Mouse (Mus musculus) brain, adult 2 months (tissue): Measurements from ENCODE around the gene Tom1.
A peak's percentile ranks its signal among the peaks of the same experiment; 100 is the strongest.

Experiments
- DNase-seq: peaks from one replicate; pipeline ENCODE4 v3.0.0; 2011; ENCODE audit warnings: low read depth, low spot score

Gene Tom1

DNA sequence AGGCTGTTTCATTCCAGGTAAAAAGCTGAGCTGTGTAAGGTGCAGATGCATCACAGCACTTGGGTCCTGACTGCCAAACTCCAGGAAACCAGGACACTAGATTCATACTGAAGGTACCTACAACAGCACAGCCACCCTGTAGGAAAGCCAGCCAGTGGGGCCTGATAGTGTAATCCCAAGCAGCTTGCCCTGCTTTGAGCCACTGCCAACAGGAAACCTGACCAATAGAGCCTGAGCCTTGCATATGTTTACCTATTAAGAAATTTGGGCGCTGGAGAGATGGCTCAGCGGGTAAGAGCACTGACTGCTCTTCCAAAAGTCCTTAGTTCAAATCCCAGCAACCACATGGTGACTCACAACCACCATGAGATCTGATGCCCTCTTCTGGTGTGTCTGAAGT, 8.7 kb downstream of the Tom1 start:
- peak; percentile 67 for DNase-seq

DNA sequence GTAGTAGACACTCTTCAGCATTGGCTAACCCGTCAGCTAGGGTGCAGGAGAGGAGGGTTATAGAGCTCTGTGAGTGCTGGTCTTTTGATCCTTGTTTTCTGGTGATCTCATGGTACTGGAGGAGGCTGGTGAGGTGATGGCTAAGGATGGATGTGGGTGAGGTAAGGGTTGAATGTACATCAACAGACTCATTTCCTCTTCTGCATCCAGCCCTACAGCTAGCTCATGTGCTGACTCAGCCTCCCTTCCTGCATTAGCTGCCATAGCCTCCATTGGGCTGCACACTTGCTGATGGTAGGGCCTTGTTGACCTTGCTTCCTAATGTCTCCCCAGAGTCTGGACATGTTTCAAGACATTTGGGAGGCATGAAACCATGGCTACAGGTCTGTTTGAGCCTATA, 9.5 kb downstream of the Tom1 start:
- DNase-seq, result no peak

DNA sequence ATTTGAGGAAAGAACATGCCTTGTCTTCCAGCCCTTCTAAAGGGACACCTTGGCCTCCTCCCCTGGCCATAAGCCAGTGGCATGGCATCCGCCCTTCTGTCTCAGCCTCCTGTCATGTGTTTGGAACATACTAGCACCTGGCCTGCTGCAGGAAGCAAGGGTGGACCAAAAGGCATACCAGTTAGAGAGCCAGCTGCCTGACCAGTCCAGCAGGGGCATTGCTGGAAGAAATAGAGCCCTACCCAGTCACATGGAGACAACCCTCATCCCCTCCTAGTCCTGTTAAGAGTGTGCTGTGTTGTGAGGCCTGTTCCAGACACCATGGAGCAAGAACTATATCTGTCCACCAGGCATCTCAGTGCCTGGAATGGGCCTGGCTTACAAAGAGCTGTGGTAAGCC, 12.8 kb downstream of the Tom1 start:
- DNase-seq, result peak; percentile 45

DNA sequence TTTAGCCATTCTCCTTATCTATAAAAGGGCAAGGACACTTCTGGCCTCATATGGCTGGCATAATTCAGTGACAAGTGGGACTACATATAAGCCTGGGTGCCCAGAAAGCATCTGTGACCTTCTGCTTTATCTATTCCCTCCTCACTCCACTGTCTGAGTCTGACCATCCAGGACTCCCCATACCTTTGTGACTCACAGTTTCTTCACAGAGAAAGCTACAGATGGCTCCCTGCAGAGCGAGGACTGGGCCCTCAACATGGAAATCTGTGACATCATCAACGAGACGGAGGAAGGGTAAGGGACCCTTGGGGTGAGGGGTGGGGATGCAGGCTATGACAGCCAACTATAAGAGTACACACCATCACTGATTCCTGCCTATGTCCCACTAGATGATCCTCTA, 14.3 kb downstream of the Tom1 start:
- DNase-seq, result no peak

DNA sequence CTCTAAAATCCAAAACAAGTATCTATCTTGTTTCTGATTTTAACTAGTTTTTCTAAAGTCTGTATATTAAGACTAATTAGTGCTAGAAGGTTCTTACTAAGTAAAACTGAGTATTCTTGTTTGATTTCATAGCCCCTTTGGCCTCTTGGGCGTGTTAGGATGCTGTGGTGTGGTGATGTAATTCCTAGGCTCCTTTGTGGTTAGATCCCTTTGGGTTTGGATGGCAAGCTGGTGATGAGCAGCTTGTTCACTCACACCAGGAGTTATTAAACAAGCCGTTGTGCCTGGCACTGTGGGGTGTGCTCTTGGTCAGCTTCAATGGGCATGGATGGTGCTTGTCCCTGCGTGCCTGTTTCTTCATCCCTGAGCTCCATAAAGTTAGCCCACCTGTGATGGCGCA, 19.8 kb downstream of the Tom1 start:
- no peak for DNase-seq

DNA sequence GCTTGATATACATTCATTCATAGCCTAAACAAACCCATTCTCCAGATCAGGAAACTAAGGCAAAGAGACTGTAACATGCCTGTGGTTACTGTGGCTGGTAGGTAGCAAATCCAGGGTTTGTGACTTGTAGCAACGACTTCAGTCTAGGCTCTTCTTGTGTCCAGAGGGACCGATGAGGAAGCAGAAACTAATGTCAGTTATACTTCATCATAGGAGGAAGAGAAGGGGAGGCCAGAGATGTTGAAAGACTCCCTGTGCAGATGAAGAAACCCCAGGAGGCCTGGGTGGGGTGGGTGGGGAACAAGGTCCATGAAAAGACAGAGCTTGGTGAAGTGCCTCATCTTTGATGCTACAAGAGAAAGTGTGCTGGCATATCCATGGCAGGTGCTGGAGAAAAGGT, 22.2 kb downstream of the Tom1 start:
- no peak for DNase-seq

DNA sequence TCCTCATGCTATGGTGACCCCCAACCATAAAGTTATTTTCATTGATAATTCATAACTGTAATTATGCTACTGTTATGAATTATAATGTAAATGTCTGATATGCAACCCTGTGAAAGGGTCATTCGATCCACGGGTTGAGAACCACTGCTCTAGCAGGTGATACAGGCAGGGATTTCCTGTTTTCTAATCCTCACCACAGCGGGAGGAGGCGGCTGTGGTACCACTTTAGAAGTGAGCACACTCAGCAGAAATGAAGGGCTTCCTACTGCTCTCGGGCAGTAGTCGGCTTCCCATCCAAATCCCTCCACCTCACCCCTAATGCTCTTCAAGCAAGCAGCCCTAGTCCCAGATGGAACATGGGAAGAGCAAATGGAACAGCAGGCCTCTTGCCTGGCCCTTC, 26.5 kb downstream of the Tom1 start:
- DNase-seq, result no peak

DNA sequence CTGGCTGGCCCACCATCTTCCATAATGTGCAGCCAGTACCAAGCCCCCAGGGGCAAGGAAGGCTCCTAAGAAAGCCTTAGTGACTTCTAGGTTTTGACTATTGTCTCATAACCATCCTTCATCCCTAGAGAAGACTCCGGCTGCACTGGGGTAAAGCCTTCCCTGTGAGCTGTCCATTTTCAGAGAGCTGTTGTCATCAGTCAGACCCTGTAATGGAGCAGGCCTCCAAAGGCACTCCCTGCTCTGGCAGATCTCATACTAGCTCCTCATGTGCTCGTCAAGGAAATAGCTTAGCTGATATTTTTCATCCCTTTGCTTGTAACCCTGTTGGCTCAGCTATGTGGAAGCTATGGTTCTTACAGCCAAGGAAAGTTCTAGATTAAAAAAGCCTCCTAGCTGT, 27.3 kb downstream of the Tom1 start:
- DNase-seq, result no peak

DNA sequence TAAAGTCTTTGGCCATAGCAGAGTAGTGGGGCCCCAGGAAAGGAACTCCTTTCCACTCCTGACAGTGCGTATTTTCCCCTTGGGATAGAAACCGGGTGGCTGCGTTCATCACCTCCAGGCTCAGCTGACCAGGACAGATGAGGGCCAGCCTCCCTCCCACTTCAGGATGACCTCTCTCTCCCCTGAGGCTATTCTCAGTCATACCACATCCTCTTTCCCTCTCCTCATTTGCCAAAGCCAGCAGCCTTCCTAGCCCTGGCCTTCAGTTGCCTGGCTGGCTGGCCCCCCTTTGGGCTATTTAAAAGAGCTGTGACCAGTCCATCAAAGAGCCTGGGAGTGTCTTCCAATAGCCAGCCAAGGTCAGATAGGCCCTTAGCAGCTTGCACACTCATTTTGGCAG, 29.8 kb downstream of the Tom1 start:
- no peak for DNase-seq

DNA sequence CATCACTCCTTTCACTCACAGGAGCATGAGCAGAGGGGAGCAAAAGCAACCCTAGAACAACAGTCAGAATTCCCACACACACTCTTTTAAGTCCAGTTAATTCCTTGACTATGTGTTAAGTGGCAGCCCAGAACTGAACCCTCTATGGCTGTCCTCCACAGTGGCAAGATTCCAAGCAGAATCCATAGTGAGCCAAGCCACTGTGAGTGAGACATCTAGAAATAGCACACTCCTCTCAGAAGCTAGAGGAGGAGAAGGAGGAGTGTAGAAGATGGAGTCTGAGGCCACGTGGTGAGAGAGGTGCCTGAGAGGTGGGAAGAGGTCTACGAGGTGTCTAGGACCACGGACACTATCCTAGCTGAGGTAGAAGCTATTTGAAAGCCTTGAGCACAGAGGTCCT, 31.3 kb downstream of the Tom1 start:
- peak; percentile 65 for DNase-seq

DNA sequence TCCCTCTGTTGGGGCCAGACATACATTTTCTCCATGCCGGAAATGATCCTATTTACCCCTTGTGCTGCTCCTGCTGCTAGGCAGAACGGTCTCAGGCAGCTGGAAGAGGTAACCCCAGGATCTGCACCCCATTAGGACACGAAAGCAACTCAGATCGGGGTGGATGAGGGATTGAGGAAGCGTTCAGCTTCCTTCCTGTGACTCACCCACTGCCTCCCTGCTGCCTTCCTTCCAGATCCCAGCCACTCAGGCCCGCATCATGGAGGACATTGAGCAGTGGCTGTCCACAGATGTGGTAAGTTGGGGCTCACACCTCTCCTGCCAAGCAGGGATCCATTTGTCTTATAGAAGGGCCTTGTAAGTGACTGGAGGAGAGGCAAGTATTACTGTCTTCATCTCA, 33.8 kb downstream of the Tom1 start:
- DNase-seq, result no peak

DNA sequence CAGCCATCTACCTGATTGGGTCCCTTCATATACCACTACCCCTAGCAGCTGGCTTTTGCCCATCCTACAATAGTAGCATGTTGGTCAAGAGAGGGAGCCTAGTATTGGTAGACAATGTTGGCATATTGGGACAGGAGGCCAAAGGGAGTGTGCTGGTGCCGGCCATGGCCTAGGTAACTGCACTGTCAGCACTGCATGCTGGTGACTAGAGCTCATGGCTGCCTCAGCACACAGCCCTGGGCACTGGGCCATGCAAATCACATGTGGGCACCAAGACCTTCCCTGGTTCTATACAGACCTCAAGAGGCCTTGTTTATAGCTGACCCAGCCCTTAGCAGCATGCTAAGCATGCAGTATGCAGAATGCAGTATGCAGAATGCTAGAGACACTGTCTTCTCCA, 36.8 kb downstream of the Tom1 start:
- no peak for DNase-seq

DNA sequence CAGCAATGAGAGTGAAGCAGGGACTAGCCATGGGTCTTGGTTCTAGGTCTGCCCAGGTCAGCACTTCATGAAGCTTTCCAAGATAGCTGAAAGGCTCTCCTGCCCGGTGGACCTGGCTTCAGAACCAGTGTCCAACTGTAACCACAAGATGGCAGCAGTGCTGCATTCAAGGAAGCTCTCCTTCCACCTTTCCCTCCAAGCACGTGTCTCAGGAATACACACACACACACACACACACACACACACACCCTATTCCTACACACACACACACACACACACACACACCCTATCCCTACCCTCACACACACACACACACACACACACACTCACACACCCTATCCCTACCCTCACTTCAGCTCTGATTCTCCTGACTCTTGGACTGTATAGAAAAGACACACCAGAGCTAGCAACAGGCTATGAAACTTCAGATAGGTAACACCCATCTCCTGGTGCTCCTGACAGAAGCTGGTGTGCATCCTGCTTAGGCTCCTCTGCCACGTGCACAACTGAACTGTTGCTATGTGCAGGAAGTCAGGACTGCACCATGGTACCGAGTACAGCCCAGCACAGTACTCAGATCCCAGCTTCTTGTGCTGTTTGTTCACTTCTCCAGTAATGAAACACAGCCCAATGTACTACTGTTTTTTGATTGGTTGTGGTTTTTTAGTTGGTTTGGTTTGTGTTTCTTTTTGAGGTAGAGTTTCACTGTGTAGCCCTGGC, 38.3 kb downstream of the Tom1 start:
- DNase-seq, result peak; percentile 91

DNA sequence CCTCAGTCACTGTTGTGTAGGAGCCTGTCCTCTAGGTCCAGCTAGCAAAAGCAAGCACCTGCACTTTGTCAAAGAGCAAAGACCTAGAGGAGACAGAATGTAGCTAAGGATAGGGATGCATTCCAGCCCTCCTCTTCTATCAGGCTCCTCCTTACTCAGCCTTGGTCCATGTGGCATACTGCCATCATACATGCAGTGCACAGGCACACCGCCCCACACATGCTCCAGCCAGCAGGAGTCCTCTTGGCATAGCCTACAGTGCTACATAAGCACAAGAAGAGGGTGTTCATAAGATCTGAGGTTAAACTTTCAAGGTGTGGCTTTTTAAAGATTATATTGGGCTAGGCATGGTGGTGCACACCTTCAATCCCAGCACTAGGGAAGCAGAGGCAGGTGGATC, 41.4 kb downstream of the Tom1 start:
- no peak for DNase-seq

DNA sequence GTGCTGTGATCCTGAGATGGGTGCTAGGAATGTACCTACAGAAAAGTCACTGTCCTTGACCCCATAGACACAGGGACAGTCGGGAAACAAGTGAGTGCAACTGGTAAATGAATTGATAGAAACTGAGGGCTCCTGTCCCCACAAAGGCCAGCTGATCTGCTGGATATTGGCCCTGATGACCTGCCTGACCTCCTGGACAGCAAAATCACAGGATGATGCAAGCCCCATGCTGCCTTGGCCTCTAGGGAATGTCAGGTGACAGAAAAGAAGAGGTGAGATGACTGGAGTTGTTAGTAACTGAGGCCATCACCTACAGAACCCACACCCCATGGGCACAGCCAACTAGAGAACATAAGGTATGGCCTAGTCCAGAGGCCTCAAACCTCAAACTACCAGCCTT, 44.7 kb downstream of the Tom1 start:
- no peak for DNase-seq

DNA sequence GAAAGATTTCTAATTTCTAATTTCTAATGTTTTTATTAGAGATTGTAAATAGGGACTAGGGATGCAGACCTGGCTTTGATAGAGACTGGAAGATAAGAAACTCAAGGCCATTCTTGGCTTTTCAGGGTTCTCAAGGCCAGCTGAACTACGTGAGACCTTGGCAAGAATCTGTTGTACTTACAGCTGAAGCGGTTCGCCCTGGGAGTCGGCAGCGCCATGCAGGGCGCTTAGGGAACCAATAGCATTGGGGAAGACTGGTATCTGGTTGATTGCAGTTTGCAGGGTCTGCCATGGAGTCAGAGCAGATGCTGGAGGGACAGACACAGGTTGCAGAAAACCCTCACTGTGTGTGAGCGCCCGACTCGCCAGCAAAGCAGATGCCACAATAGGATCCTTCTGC, 45.3 kb downstream of the Tom1 start:
- DNase-seq, result no peak

DNA sequence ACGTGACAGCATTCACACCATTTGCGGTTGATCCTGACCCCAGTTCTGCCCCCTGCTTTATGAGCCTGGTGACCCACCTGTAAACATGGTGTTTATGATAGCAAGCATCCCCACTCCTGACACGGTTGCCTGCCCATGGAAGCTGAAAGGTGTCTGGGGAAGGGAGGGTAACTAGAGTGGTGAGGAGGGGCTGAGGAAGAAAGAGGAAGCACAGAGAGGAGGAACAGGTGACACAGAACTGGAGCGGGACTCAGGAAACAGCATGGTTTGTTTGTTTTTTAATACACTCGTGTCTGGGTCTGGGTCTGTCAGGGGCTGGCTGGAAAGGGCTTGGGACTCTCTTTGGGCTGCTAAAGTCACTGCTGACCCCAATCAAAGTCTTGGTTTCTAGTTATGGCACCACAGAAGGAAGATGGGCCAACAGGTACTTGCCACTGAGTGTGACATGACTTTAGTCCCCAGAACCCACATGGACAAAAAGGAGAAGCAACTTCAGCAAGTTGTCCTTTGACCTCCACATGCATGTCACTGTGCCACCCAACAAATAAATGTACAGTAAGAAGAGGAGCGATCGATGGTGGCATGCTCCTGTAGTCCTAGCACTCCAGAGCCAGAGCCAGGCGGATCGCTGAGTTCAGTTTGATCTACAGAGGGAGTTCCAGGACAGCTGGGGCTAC, 48.0 kb downstream of the Tom1 start:
- DNase-seq, result no peak

DNA sequence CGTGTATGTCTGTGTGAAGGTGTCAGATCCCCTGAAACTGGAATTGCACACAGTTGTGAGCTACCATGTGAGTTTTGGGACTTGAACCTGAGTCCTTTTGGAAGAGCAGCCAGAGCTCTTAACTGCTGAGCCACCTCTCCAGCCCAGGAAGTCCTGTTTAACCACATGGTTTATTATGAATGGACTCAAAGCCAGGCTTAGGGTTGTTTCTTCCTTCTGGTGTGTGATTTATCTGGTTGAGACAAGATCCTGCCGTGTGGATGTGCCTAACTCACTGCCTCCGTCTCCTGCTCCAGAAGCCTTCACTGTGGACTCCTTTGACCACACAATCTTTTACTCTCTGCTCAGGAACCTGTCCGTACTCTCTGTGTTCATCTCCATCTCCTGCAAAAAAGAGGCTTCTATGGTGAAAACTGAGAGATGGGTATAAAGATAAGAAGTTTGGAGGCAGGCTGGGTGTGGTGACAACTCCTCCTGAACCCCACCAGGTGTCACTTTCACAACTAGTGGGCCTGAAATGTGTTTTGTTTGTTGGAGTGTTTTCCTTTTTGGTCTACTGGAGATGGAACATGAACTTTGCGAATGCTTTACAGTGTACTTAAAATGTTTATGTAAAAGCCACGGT, 48.8 kb downstream of the Tom1 start:
- DNase-seq, result no peak

DNA sequence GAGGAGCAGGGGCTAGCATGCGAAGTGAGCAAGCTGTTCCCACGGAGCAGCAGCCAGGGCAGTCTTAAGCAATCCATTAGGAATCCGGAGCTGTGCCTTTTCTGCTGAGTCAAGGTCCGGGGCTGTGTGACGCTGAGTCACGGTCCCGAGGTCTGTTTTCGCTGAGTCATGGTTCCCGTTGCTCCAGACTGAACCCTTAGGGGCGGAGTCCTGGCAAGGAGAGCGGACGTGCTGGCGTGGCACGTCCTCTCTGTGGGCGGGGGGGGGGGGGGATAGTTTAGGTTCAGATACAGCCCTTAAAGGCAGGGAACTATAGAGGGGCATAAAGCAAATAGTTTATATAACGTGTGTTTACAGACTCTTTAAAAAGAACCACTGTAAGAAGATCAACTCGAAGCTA, 50.3 kb downstream of the Tom1 start:
- peak; percentile 95 for DNase-seq

DNA sequence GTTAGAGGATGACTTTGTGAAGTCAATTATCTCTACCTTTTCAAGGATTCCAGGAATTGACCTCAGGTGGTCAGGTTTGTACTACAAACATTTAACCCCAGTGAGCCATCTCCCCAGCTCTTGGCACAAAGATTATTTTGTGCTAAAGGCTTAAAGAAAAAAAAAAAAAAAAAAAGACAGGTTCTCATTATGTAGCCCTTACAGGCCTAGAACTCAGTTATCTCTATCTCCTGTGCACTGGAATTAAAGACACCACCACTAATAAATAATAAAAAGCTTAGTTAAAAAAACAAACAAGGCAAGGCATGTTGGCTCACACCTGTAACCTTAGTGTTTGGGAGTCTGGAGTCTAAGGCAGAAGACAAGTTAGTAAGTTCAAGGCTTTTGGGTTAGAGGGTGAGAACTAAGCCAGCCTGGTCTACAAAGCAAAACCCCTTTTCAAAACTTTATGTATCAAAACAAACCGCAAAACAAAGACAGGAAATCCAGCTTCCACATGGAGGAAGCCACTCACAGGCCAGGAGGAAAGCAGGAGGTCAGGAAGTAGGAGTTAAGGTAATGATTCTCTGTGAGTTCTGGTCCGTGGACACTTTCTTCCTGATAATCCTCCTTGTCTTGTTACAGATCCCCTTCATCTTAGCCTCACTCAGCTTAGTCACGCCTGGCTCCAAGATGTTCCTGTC, 51.0 kb downstream of the Tom1 start:
- no peak for DNase-seq

DNA sequence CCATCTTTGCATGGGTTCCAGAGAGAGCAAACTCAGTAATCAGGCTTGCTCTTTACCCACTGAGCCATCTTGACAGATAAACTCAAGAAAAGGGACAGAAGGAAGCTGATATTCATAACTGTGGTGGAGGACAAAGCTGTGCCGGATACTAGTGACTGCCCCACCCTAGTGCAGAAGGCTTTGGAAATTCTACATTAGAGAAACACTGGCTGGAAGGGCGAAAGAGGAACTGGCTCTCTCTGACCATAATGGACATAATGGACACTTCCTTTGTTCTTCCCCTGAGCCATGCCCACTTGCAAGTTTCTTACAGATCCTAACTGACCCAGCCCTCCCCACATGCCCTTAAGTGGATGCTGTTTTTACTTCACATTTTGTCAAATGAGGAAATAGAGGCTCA, 52.5 kb downstream of the Tom1 start:
- no peak for DNase-seq

DNA sequence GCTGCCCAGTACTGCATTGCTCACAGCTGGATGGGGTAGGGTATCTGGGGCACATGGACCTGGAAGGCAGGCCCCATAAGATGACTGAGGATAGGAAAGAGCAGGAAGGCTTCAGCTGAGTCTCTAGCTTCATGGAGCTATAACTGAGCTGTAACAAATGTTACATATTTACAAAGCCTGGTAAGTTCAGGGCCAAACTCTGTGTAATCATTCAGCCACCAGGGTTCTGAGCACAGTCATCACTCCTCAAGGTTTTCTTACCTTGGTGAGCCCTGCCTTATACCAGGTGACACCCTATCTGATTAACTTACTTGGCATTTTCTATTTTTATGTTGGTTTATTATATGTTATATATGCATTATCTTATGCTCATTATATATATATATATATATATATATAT, 53.6 kb downstream of the Tom1 start:
- no peak for DNase-seq
